Mouse (Mus musculus) thymus, adult 2 months (tissue): ENCODE results near the gene Rgs6. TPM values are rescaled to one million over a fixed set of nuclear protein-coding genes. Genes with fewer than 3 reads are reported as not detected.

Experiments
- DNase-seq: peaks from one replicate; pipeline ENCODE4 v3.0.0; 2021
- H3K27ac ChIP-seq: fragments of 200-500 bp; 2 replicates; pipeline ENCODE4 v1.5.1; 2012; ENCODE audit warnings: low read length, control low read depth; ENCODE audit not compliant: control insufficient read depth, insufficient read depth
- H3K27me3 ChIP-seq: fragments of 200-500 bp; 2 replicates; pipeline ENCODE4 v1.6.1; 2012; ENCODE audit warnings: mild to moderate bottlenecking, low read length, moderate library complexity, mixed read lengths; ENCODE audit not compliant: control insufficient read depth, insufficient read depth
- H3K36me3 ChIP-seq: fragments of 200-500 bp; 2 replicates; pipeline ENCODE4 v1.6.1; 2012; ENCODE audit warnings: mild to moderate bottlenecking, low read length, moderate library complexity; ENCODE audit not compliant: control insufficient read depth, insufficient read depth
- H3K4me1 ChIP-seq: fragments of 200-500 bp; replicated peaks from 2 replicates; pipeline ENCODE4 v1.6.1; 2012; ENCODE audit warnings: low read length; ENCODE audit not compliant: control insufficient read depth, insufficient read depth
- H3K4me3 ChIP-seq: fragments of 200-500 bp; 2 replicates; pipeline ENCODE4 v1.5.1; 2012; ENCODE audit warnings: mild to moderate bottlenecking, low read length, control low read depth, moderate library complexity; ENCODE audit not compliant: control insufficient read depth, insufficient read depth
- CTCF ChIP-seq: fragments of 200-500 bp; IDR thresholded peaks from 2 replicates; pipeline ENCODE4 v1.5.1; 2012; ENCODE audit warnings: mild to moderate bottlenecking, control low read depth, low read length, moderate library complexity, borderline replicate concordance; ENCODE audit not compliant: control insufficient read depth, poor library complexity, insufficient read depth; ENCODE audit errors: extremely low read depth
- POLR2A ChIP-seq: fragments of 200-500 bp; IDR thresholded peaks from 2 replicates; pipeline ENCODE4 v1.6.1; 2012; ENCODE audit warnings: mild to moderate bottlenecking, low read length, control low read depth, moderate library complexity; ENCODE audit not compliant: control insufficient read depth, poor library complexity, insufficient read depth; ENCODE audit errors: extremely low read depth
- WGBS: fragments of 180-500 bp; shearing (Covaris S2); methylation state at CpG from one replicate; pipeline ENCODE4 v1.1.7; 2018; 5-methylcytosine and 5-hydroxymethylcytosine counted together
- polyA plus RNA-seq: library from polyadenylated mRNA; depleted of rRNA; stranded (reverse); fragments of >200 nt; gene quantifications from 2 replicates; pipeline ENCODE4 v1.2.3, GENCODE M21; 2012

The Rgs6 gene
- polyA plus RNA-seq, 1 experiment: 0.46 TPM

DNA sequence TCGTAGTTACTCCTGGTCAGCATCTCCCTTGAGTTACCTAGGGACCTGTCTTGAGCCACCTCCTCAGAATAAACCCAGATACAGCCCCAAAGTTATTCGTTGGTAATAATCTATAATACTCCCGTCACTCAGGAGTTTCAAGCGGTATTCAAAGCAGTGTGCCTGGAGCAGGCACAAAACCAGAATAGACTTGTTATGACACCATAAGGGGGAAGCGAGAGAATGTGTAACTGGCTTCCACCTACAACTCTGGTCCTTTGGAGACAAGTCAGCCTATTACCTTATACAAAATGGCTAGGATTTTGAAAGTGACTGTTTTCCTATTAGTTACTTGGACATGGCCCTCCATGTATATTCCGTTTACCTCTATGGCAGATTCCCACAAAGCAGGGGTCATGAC, 213.6 kb downstream of the Rgs6 start:
- Histone ChIP-seq H3K4me1 (no peaks in the 10 kb centered on the region), H3K36me3 (no peaks in the 10 kb centered on the region), H3K27ac (no peak overlapping the region), H3K4me3 (no peak overlapping the region), H3K27me3 (no peaks in the 10 kb centered on the region)
- DNase-seq: no peak
- 90% methylated on average over 6 of the region's 6 CpGs for WGBS
- no peak for TF ChIP-seq CTCF
- TF ChIP-seq POLR2A: no peak

DNA sequence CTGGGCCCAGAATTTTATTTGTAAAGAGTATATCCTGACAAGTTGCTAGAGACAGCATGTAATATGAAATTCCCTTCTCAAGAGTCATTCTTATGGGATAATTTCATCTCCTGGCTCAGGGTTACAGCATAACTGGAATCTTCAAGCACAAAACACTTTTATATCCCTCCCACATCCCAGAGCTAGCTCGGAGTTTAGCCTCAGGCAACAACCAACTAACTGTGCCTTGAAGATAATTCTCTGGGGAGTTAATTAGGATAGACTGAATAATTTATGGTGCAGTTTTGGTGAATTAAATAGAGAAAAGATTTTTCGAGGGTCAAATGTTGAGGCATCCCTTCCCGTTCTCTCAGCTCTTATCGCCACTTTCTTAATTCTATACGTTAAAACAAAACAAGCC, 214.6 kb downstream of the Rgs6 start:
- Histone ChIP-seq H3K4me1 (no peaks in the 10 kb centered on the region), H3K27ac (no peak overlapping the region), H3K36me3 (no peaks in the 10 kb centered on the region), H3K27me3 (no peaks in the 10 kb centered on the region), H3K4me3 (no peak overlapping the region)
- no peak for DNase-seq
- TF ChIP-seq POLR2A (no peak), CTCF (no peak)
- 93% methylated on average over 5 of the region's 5 CpGs for WGBS

DNA sequence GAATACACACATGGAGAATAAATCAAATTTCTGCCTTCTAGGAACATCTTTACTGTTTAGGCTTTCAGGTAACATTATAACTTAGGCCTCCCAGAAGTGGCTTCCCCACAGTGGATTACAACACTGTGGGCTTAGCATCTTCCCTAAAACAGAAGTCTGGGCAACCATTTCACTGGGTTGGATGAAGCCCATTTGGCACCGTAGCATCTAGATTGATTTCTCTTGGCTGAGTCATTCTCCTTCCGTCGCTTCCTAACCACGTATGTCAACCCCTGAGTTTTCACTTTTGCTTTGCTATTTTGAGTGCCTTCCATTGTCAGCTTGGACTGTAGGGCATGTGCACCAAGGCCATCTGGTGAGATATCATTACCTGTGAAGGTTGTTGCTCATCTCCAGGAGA, 217.1 kb downstream of the Rgs6 start:
- TF ChIP-seq CTCF (no peak), POLR2A (no peak)
- DNase-seq: no peak
- WGBS: 88% methylated on average over 4 of the region's 4 CpGs

DNA sequence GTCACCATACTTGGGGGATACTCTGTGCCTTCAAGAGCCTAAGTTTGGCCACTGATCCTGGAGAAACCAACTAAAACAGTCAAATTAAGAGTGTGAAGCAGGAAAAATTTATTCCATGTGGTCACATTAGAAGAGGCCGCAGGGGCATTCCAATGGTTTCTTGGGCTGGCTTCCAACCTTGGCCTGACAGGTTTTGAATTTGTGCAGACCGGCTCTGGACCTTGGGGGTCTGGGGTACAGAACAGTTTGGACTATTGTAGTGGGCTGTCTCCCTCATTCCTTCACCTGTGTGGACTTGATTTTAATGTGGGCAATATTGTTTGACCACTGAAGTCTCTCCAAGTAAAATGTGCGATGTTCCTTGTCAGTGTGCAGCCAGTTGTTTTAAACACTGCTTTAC, 222.5 kb downstream of the Rgs6 start:
- WGBS: 94% methylated on average over 3 of the region's 3 CpGs
- H3K27ac ChIP-seq: no peak overlapping the region

More for the DNA sequence above, 217.1 kb downstream of the Rgs6 start:
- no peaks in the 10 kb centered on the region for H3K36me3 ChIP-seq
- no peaks in the 10 kb centered on the region for H3K4me1 ChIP-seq
- H3K27me3 ChIP-seq: no peaks in the 10 kb centered on the region
- H3K4me3 ChIP-seq: no peak overlapping the region
- H3K27ac ChIP-seq: no peak overlapping the region

DNA sequence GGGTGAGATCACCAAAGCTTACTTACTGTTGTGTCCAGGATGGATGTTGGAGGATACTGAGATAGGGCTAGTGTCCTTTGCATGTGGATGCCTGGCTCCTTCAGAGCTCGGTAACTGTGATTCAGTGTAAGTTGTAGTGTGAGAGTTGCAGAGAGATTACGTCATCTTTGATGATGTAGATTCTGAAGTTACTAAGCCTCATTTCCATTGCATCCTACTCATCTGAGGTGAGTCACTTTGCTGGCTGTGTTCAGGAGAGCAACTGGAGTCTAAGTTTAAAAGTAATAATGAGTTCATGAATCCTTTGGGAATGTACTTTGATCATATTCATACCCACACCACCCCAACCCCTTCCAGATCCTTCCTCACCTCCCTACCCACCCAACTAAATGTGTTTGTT, 227.9 kb downstream of the Rgs6 start:
- Histone ChIP-seq H3K4me3 (no peak overlapping the region), H3K27me3 (no peaks in the 10 kb centered on the region), H3K27ac (no peak overlapping the region), H3K36me3 (no peaks in the 10 kb centered on the region), H3K4me1 (no peaks in the 10 kb centered on the region)
- 97% methylated on average over 2 of the region's 2 CpGs for WGBS
- no peak for DNase-seq
- no peak for TF ChIP-seq CTCF
- TF ChIP-seq POLR2A: no peak

More for the DNA sequence above, 222.5 kb downstream of the Rgs6 start:
- no peaks in the 10 kb centered on the region for H3K4me1 ChIP-seq
- no peak for DNase-seq
- no peaks in the 10 kb centered on the region for H3K27me3 ChIP-seq
- H3K36me3 ChIP-seq: no peaks in the 10 kb centered on the region
- TF ChIP-seq CTCF (no peak), POLR2A (no peak)
- H3K4me3 ChIP-seq: no peak overlapping the region

DNA sequence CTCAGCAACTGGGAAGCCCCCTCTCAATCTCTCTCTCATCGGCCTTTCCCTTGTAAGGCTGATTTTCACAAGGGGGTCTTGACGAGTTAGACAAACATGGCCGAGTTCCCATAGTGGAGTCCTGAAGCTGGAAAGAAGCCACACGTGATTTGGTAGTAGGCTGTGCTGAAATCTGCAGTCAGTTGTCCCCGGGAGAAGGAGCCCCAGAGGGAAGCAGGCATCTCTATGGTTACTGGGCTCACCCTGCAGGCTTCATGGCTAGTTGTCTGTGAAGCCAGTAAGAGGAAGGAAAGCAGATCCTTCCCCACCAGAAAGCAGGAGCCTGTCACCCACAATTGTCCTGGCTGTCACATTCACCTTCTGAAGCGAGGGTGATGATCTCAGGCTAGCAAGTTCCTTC, 231.2 kb downstream of the Rgs6 start:
- no peak for TF ChIP-seq CTCF
- TF ChIP-seq POLR2A: no peak
- no peaks in the 10 kb centered on the region for H3K4me1 ChIP-seq
- DNase-seq: no peak
- 76% methylated on average over 6 of the region's 6 CpGs for WGBS
- no peak overlapping the region for H3K4me3 ChIP-seq
- no peaks in the 10 kb centered on the region for H3K36me3 ChIP-seq
- no peak overlapping the region for H3K27ac ChIP-seq
- no peaks in the 10 kb centered on the region for H3K27me3 ChIP-seq

DNA sequence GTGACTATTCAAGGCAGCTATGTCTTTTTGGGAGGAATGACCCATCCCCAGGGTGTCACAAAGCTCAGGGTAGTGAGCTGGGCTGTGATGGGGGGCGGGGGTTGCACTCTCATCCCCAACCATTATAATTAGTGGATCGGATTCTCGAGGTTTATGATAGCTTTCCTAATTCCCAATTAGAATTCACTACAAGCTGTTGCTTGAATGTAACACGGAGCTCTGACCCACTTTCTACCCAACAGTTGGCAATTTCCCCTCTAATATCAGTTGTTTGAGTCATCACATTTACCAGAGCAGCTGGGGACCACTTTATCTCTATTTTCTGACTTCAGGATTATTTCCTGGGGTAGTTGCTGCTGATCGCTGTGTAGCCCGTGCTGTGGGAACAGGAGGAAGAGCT, 231.9 kb downstream of the Rgs6 start:
- DNase-seq: no peak
- H3K4me1 ChIP-seq: no peaks in the 10 kb centered on the region
- no peak overlapping the region for H3K27ac ChIP-seq
- H3K27me3 ChIP-seq: no peaks in the 10 kb centered on the region
- TF ChIP-seq CTCF (no peak), POLR2A (no peak)
- no peak overlapping the region for H3K4me3 ChIP-seq
- WGBS: 84% methylated on average over 6 of the region's 6 CpGs
- H3K36me3 ChIP-seq: no peaks in the 10 kb centered on the region
